Mouse (Mus musculus): ENCODE data around the gene Samd9l. TPM values are rescaled to one million over a fixed set of nuclear protein-coding genes. Genes with fewer than 3 reads are reported as not detected.

The Samd9l gene
- polyA plus RNA-seq, 1 experiment, result 4.2 TPM

Other genes starting within 250 kb of the Samd9l start
- gene Hepacam2, start 98.7 kb upstream of the Samd9l start, polyA plus RNA-seq (2012; rRNA removed), result 3.0 and 4.4 TPM in 2 replicates
- gene Vps50, start 98.8 kb upstream of the Samd9l start, polyA plus RNA-seq (2012; rRNA removed), result 3.2 and 4.0 TPM in 2 replicates